Mouse (Mus musculus) embryonic facial prominence, embryonic 10.5 days (tissue): ENCODE results near the gene H3f3a. TPM values are rescaled to one million over a fixed set of nuclear protein-coding genes. Genes with fewer than 3 reads are reported as not detected.

Experiments
- DNase-seq: peaks from one replicate; pipeline ENCODE4 v3.0.0-alpha.2; 2017; ENCODE audit warnings: low spot score
- H3K27ac ChIP-seq: fragments of 300-500 bp; sonication (generic); replicated peaks from 2 replicates; pipeline ENCODE4 v1.5.1; 2016; ENCODE audit warnings: mild to moderate bottlenecking
- H3K27me3 ChIP-seq: fragments of 300-500 bp; sonication (generic); replicated peaks from 2 replicates; pipeline ENCODE4 v1.6.1; 2016; ENCODE audit warnings: low read depth, mild to moderate bottlenecking; ENCODE audit not compliant: poor library complexity, severe bottlenecking
- H3K36me3 ChIP-seq: fragments of 300-500 bp; sonication (generic); replicated peaks from 2 replicates; pipeline ENCODE4 v1.6.1; 2016; ENCODE audit warnings: mild to moderate bottlenecking, moderate library complexity
- H3K4me1 ChIP-seq: fragments of 300-500 bp; sonication (generic); 2 replicates; pipeline ENCODE4 v1.6.1; 2016
- H3K4me3 ChIP-seq: fragments of 300-500 bp; sonication (generic); 2 replicates; pipeline ENCODE4 v1.5.1; 2016; ENCODE audit warnings: mild to moderate bottlenecking, moderate library complexity
- H3K9me3 ChIP-seq: fragments of 300-500 bp; sonication (generic); 2 replicates; pipeline ENCODE4 v1.6.1; 2016; ENCODE audit warnings: mild to moderate bottlenecking
- WGBS: fragments of 180-500 bp; shearing (Covaris S2); methylation state at CpG from one replicate; pipeline ENCODE4 v1.1.7; 2016; 5-methylcytosine and 5-hydroxymethylcytosine counted together
- polyA plus RNA-seq: library from polyadenylated mRNA; unstranded; fragments of >200 nt; fragmentation: Nextera tagmentation; extraction: Ambion mirVana; gene quantifications from 2 replicates; pipeline ENCODE4 v1.2.1, GENCODE M21; 2016

Gene H3f3a
- polyA plus RNA-seq: 2,636 and 2,772 TPM in 2 replicates

DNA sequence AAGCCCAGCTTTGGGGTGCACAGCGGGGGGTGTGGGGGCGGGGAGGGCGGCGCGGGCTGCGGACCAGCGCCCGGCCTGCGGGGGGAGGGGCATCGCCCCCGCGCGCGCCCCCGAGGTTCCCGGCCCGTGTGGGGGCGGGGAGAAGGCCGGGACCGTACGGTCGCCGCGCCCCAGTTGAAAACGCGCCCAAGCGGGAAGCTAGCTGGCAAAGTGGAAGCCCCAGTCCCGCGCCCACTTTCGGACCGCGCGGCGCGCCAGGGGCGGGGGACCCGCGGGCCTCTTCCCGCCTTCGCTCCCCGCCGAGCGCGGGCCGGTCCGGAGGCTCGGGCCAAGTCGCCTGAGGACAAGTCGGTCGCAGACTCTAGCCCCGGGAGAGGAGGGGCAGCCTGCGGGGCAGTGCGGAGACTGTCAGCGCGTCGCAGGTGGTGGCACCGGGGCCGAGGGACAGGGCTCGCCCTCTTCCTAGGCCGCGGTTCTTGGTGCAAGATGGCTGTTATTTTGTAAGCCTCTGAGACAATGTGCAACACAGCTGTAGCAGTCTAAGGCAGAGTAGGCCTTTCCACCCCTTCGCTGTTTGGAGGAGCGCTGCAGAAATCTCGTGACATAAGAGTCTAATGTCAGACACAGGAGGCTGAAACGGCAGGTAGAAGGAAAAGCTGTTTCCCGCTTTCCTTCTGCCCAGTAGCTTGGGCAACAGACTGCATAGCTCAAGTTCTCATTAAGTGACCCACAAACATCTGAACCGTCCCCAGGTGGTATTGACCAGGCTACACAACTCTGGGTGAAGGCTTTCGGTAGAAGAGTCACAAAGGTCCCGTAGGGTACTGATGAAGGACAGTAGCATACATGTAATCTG, at the start of gene H3f3a:
H3f3a (minus strand) TSS at position 59 of the 856 bp plus-strand sequence.
- Histone ChIP-seq H3K27me3 (no peaks in the 10 kb centered on the region), H3K4me1 (peaks cover 29% of the 10 kb centered on the region), H3K4me3 (peak within 1 kb of the TSS; percentile 96), H3K9me3 (no peaks in the 10 kb centered on the region), H3K36me3 (peaks cover 26% of the 10 kb centered on the region), H3K27ac (peak within 1 kb of the TSS; percentile 100)
- 1% methylated on average over 66 of the region's 69 CpGs for WGBS
- DNase-seq: no peak

- Histone ChIP-seq H3K36me3 (peaks cover 98% of the 10 kb centered on the region), H3K27ac (no peak overlapping the region), H3K27me3 (no peaks in the 10 kb centered on the region), H3K4me1 (no peaks in the 10 kb centered on the region), H3K9me3 (no peaks in the 10 kb centered on the region), H3K4me3 (no peak overlapping the region)
- WGBS: 90% methylated on average over 6 of the region's 6 CpGs
- DNase-seq: no peak
These were observed 46.3 kb upstream of the H3f3a start for GRCm38 (mm10) chr1:180860030-180860429.

DNA sequence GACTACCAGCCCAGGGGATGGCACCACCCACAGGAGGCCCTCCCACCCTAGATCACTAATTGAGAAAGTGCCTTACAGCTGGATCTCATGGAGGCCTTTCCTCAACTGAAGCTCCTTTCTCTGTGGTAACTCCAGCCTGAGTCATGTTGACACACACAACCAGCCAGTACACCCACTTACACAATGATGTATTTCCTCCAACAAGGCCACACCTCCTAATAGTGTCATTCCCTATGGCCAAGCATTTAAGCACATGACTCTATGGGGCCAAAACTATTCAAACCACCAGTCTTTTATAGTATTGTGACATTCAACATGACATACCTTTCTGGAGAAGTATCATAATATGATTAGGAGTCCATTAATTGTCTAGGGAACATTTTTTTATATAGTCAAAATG, 45.0 kb upstream of the H3f3a start:
- no peak for DNase-seq
- no peaks in the 10 kb centered on the region for H3K27me3 ChIP-seq
- peaks cover 91% of the 10 kb centered on the region for H3K36me3 ChIP-seq
- H3K9me3 ChIP-seq: no peaks in the 10 kb centered on the region
- H3K4me1 ChIP-seq: no peaks in the 10 kb centered on the region
- H3K4me3 ChIP-seq: no peak overlapping the region
- H3K27ac ChIP-seq: no peak overlapping the region

DNA sequence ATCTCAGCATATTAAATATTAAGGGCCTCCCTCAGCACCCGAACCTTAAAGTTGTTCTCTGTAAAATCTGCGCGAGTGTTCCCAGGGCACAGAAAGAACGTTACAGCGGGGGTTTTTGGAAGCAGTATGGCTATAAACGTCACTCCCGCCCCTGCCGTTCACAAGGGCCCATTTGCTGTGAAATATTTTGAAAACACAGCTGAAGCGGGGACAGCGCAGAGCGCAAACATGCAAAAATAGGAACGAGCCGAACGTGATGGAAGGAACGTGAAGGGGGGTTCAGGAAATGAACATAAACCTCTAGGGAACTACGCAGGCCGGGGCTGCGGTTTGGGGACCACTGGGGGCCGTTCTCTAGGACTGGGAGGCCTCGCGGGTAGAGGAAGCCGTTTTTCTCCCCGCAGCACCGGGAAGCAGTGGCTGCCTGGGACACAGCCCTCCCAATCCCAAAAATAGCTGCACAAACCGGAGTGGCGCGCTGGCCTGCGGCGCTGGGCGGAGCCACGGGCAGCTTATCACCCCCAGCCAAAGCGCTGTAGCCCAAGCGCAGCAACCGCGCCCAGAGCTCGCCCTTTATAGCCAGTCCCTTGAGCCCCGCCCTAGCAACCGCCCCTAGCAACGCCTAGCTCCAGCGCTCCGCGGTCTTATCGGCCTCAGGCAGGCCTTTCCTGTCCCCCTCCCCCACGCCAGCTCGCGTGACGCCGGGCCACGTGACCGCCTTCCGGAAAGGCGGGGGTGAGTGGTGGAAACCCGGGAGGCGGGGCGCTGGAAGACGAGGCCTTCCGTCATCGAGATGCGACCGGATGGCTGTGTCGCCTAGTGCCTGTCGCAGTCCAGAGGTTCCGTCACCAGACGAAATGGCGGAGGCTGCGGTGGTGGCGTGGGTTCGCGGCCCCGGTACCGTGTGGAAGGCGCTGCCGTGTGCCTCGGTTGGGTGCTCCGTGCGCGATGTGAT, 36.9 kb upstream of the H3f3a start, which contains the start of gene Sde2:
Sde2 (plus strand) TSS at position 812 of the 955 bp plus-strand sequence.
- Histone ChIP-seq H3K4me1 (peaks cover 42% of the 10 kb centered on the region), H3K9me3 (no peaks in the 10 kb centered on the region), H3K27me3 (no peaks in the 10 kb centered on the region), H3K4me3 (peak within 1 kb of the TSS; percentile 79), H3K27ac (peak within 1 kb of the TSS; percentile 96), H3K36me3 (peaks cover 15% of the 10 kb centered on the region)
- DNase-seq: peak; percentile 100
- WGBS: under 1% methylated on average over 77 of the region's 77 CpGs

- peak overlapping the region; percentile 96 for H3K27ac ChIP-seq
- 44% methylated on average over 11 of the region's 11 CpGs for WGBS
- H3K4me3 ChIP-seq: peak overlapping the region; percentile 79
- H3K36me3 ChIP-seq: peaks cover 7% of the 10 kb centered on the region
- no peaks in the 10 kb centered on the region for H3K9me3 ChIP-seq
- no peaks in the 10 kb centered on the region for H3K27me3 ChIP-seq
- H3K4me1 ChIP-seq: peaks cover 42% of the 10 kb centered on the region
- peak; percentile 33 for DNase-seq
These were observed 36.1 kb upstream of the H3f3a start for GRCm38 (mm10) chr1:180849701-180850301.

DNA sequence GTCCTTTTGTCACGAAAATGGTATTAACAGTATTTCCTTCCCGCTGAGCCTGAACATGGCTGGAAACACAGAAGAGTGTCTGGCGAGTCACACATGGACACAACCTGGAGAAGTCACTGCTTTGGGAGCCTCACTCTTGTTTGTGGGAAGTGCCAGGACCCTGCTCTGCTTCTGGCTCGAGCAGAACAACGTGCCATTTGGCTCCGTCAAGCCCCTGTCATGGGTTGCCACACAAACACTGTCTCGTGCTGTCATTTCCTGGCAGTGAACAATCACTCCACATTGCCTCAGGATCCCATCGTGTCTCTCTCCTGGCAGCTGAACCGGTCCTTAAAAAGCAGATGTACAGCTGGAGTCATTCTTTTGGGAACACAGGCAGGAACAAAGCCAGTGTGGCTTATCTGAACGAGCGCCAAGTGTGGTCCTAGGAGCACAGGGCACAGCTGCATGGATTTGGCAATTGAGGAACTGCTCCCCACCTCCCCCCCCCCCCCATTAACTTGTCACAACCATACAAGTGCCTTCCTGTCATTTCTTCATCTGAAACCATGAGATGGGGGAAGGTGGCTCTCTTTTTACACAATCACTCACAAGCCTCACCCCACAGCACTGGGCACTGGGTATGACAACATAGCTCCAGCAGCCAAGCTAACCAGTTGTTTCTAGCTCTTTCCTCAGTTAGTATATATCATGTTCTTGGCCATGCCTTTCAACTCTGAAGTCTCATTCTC, 34.9 kb upstream of the H3f3a start:
- WGBS: 24% methylated on average over 11 of the region's 11 CpGs
- Histone ChIP-seq H3K36me3 (0 out of 2 replicates have a peak, but pooled peaks cover 5% of the 10 kb centered on the region), H3K4me1 (peaks cover 42% of the 10 kb centered on the region), H3K27ac (peak overlapping the region; percentile 96), H3K9me3 (no peaks in the 10 kb centered on the region), H3K27me3 (no peaks in the 10 kb centered on the region), H3K4me3 (peak overlapping the region; percentile 48)
- DNase-seq: peak; percentile 31

DNA sequence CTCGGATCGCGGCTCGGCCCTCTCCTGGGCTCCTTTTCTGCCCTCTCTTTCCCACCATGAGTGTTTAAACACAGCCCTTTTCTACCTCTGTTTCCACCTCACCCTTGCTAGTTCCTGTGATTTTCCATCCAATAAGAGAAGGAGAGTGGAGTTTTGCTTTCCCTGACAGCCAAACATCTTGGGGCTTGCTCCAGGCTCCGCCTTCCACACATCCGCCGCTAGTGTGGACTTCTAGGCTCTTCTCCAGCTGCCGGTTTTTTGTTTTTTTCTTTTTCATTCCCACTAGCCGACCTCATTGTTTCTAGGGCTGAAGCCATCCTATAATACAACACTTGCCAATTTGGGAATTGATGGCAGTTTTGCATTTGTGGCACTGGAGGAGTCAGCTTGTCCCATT, 34.4 kb upstream of the H3f3a start:
- 2% methylated on average over 9 of the region's 9 CpGs for WGBS
- peak overlapping the region; percentile 48 for H3K4me3 ChIP-seq
- peaks cover 42% of the 10 kb centered on the region for H3K4me1 ChIP-seq
- no peaks in the 10 kb centered on the region for H3K27me3 ChIP-seq
- H3K36me3 ChIP-seq: 0 out of 2 replicates have a peak, but pooled peaks cover 5% of the 10 kb centered on the region
- DNase-seq: peak; percentile 73
- peak overlapping the region; percentile 96 for H3K27ac ChIP-seq
- no peaks in the 10 kb centered on the region for H3K9me3 ChIP-seq

GRCm38 (mm10) chr1:180841561-180842300, 28.0 kb upstream of the H3f3a start:
- H3K27ac ChIP-seq: no peak overlapping the region
- no peaks in the 10 kb centered on the region for H3K27me3 ChIP-seq
- H3K9me3 ChIP-seq: no peaks in the 10 kb centered on the region
- no peaks in the 10 kb centered on the region for H3K36me3 ChIP-seq
- H3K4me3 ChIP-seq: no peak overlapping the region
- H3K4me1 ChIP-seq: peaks cover 5% of the 10 kb centered on the region
- no peak for DNase-seq
- WGBS: 85% methylated on average over 8 of the region's 8 CpGs

GRCm38 (mm10) chr1:180839201-180839910, 25.6 kb upstream of the H3f3a start:
- WGBS: 74% methylated on average over 8 of the region's 8 CpGs

DNA sequence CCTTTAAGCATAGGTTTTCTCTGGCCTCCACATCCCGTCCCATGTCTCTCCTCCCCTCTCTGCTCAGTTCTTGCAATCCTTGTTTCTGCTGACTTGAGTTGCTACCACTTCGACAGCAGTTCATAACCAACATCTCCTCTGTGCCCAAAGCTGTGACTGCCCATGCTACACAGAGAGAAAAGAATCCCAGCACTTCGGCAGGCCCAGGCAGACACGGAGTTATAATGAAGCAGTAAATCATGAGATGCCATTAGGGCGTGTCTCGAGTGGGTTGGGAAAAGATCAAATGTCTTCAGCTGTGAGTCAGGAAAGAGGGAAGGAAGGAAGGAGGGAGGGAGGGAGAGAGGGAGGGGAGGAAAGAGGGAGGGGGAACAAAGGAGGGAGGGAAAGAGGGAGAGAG, 24.3 kb upstream of the H3f3a start:
- 59% methylated on average over 6 of the region's 6 CpGs for WGBS
- Histone ChIP-seq H3K4me3 (no peak overlapping the region), H3K36me3 (no peaks in the 10 kb centered on the region)

More at GRCm38 (mm10) chr1:180839201-180839910, 25.6 kb upstream of the H3f3a start:
- no peak overlapping the region for H3K27ac ChIP-seq
- H3K4me3 ChIP-seq: no peak overlapping the region
- DNase-seq: no peak
- no peaks in the 10 kb centered on the region for H3K36me3 ChIP-seq
- no peaks in the 10 kb centered on the region for H3K27me3 ChIP-seq
- H3K9me3 ChIP-seq: no peaks in the 10 kb centered on the region
- peaks cover 5% of the 10 kb centered on the region for H3K4me1 ChIP-seq

GRCm38 (mm10) chr1:180837186-180837585, 23.4 kb upstream of the H3f3a start:
- Histone ChIP-seq H3K27ac (no peak overlapping the region), H3K4me3 (no peak overlapping the region), H3K4me1 (peaks cover 5% of the 10 kb centered on the region), H3K27me3 (no peaks in the 10 kb centered on the region), H3K9me3 (no peaks in the 10 kb centered on the region), H3K36me3 (no peaks in the 10 kb centered on the region)
- no peak for DNase-seq
- WGBS: 93% methylated on average over 5 of the region's 5 CpGs

More for the DNA sequence above, 24.3 kb upstream of the H3f3a start:
- H3K9me3 ChIP-seq: no peaks in the 10 kb centered on the region
- no peaks in the 10 kb centered on the region for H3K27me3 ChIP-seq
- H3K27ac ChIP-seq: no peak overlapping the region
- H3K4me1 ChIP-seq: peaks cover 5% of the 10 kb centered on the region
- no peak for DNase-seq
